Mouse (Mus musculus): Measurements from ENCODE around the gene Ros1.

The Ros1 gene

DNA sequence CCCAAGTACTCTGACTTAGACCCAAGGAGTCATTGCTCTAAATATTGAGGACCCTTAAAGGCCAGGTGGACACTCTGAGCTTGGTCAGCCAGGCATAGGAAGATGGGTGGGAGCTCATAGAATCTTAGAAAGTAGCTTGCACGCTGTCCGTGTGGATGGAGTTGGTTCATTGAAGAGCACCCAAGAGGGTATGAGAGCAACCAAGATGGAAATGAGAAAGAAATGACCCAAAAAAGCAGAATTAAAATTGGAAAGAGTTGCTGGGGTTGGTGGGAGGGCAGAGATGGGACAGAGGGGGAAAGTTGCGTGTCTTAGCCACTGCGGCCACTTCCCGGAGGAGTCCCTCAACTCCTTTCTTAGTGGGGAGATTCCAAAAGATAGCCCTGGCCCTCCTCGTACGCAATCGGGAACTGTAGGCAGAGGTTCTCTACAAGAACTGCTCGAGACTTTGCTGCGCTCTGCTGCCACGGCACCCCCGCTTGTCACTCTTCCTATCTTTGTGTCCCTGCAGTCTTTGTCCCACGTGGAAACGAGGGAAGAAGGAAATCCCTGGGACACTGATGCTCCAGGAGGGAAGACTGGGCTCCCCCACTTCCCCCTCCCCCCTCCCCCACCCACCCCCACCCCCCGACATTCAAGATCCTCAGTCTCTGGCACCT is 173.2 kb downstream of the Ros1 start:
- DNase-seq: no peak

DNA sequence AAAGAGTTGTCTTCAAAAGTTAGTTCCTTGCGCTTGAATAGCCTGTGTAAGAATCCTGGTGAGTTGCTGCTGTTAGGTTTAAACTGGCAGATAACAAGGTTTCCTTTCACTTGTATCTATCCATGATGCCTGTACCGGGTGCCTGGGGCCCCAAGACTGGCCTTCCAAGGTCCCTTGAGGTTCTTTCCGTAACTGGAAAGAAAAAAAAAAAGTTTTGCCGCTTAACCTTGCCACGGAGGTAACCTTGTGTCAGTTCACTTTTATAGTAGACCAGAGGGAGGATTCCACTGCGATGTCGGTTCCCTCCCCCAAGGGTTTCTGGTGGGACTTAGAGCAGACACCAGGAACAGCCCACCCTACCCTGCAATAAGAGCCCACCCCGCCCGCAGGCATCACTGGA is 173.8 kb downstream of the Ros1 start:
- DNase-seq: no peak

DNA sequence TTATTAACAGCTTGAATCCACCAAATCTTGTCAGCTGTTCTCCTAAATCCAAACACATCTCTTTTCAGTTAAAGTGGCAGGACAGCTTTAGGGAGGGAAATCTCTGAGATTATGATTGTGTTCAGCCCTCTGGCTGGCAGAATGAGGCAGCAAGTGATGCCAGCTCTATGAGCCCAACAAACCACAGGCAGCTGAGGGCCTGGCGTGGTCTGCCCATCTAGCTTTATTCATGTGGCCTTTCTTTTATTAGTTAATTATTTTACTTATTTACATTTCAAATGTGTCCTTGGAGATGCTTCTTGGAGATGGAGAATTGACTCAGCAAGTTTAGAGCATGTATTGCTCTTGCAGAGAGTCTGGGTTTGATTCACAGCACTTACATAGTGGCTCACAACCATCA is 176.6 kb downstream of the Ros1 start:
- DNase-seq: no peak
